Mouse (Mus musculus): ENCODE measurements around the gene B230219D22Rik.

The B230219D22Rik gene

DNA sequence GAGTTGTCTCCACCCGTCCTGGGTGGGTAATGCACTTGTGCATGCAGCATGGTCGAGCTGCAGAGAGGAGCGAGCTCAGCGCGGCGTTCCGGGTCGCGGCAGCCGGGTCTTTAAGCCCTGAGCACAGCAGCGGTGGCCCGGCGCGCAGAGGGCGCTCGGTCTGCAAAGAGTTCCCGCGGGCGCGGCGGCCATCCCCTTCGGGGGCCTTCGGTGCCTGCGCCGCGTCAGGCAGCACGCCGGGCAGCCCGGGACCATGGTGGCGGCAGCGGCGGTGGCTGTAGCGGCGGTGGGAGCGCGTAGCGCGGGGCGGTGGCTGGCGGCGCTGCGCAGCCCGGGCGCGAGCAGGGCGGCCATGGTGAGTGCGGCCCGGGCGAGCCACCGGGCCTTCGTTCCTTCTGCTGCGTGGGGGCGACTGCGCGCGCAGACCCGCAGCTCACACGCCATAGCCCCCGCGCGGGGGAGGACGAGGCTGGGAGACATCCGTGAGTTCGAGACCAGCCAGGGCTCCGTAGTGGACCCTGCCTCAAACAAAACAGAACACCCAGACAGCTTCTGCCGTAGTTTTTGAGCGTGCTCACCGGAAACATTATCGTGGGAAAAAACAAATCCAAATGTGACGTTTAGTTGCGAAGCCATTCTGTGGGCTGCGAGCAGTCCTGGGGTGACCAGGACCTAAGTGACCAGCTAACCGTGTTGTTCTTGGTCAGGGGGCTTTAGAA, 34.4 kb downstream of the B230219D22Rik start, which contains the start of gene Pcbd2:
Gene Pcbd2, plus strand, starts transcription at position 249 of the 719 bp plus-strand sequence.
- peak; percentile 85 to 89 for DNase-seq

DNA sequence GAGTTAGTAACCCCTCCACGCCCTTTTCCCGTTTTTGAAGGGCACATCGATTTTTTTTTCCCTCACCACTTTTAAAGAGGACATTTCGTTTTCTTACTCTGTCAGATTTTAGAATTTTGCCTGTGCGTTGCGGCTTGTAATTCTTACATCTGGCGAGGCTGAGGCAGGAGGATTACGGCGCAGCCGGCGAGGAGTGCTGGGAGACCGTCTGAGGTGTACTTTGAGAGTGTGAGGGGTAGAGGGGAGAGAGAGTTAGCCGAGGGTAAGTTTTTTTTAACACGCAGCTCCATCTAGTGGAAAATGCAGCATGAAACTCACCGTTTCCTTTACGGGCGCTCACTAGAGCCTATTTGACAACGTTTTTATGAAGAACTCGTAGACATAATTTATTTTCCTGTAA, 34.9 kb downstream of the B230219D22Rik start:
- DNase-seq: peak; percentile 68 to 73

DNA sequence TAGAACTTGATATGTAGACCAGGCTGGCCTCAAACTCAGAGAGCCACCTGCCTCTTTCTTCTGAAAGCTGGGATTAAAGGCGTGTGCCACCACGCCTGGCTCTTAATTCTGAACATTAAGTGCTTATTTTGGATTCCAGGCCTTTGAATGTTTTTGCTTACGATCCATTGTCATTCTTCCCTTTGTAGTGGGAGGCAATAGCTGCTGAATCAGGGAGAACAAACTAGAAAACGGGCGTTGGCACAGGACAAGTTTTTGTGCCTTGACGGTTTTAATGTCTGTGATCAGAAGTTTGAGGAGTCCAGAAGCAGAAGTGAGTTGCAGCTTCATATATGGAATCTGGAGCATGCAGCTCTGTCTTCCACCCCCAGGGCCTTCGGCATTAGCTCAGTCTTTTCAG, 37.8 kb downstream of the B230219D22Rik start:
- DNase-seq: no peak

DNA sequence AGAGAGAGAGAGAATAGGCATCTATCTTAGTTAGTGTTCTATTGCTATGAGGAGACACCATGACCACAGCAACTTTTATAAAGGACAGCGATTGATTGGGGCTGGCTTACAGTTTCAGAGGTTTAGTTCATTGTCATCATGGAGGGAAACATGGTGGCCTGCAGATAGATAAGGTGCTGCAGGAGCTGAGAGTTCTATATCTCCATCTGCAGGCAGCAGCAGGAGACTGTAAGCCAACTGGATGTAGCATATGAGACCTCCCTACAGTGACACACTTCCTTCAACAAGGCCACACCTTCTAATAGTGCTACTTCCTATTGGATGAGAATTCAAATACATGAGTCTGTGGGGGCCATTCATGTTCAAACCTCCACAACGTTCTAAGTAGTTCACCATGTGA, 39.2 kb downstream of the B230219D22Rik start:
- DNase-seq: no peak

DNA sequence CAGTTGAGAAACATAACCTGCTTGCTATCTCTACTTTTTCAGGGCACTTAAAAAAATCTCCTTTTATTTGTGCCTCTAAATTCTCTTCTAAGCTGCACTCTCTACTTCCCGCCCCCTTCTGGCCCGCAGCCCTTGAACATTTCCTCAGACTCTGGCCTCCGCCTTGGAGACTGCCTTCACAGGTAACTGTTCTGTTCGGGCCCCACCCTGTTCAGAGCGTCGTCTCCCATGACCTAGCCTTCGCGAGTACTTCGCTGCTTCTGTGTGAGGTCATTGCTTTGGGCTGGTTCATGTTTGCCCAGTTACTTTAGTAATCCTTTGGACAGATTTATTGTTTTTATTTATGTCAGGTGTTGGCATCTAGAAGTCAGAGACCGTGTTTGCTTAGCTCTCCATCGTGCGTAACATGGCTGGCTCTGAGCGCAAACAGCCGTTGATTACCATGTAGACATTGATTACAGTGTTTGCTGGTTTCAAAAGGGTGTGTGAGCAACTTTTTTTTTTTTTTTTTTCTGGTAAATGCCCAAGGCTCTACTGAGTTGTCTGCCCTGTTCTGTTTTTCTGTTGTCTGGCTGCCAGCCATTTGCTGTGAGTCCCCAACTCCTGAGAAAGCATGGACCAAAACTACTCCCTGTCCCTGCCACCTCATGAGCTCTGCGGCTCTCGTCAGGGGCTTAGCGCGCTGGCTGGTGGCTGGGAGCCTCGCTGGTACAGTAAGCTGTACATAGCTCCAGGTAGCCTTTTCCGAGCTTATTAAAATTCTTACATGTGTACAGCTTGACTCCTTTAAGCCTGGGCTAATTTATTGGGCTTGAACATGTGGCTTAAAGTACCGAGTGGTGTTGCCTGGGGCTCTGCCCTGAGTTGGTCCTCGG, 40.9 kb downstream of the B230219D22Rik start:
- peak; percentile 42 to 75 for DNase-seq

DNA sequence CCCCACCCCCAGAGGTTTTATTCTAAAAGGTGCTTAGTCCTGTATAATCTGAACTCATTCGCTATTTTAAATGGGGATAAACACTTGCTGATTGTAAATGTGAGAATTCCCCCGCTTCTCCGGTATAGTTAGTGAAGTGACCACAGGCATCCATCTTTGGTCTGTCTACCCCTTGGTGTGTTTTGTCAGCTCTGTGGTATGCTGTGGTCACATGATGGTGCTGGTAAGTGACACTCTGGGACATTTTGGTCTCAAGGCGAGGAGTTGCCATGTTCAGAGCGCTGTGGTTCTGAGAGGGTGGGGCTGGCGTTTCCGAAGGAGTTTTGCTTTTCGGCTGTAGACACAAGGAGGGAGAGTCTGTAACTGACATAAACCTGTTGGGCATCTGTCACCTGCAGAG, 45.0 kb downstream of the B230219D22Rik start:
- DNase-seq: no peak

DNA sequence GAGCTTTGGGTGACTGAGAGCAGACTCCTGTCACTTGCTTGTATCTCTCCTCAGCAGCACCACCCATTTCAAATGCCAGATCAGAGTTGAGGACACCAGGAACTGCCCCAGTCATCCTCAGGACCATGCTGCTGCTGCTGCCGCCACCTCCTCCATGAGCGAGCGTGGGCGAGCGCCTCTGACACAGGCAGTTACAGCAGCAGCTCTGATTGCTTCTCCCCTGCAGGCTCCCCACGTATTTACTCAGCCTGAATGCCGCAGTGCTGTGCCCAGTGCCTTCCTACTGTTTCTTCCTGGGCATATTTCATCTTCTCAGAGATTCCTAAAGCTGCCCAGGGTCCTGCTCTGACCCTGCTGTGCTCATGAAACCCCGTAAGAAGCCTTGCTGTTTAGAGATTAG, 49.4 kb downstream of the B230219D22Rik start:
- no peak for DNase-seq

Measured in lung, adult 18-20 months (tissue).